Mouse (Mus musculus): Measurements from ENCODE around the gene Fli1.

Fli1 gene

GRCm38 (mm10) chr9:32450161-32450560 lies 92.5 kb downstream of the Fli1 start:
- DNase-seq, result no peak

- no peak for DNase-seq
These were observed 93.9 kb downstream of the Fli1 start for GRCm38 (mm10) chr9:32448766-32449165.

GRCm38 (mm10) chr9:32445789-32446188 lies 96.9 kb downstream of the Fli1 start:
- no peak for DNase-seq

- no peak for DNase-seq
These were observed 98.0 kb downstream of the Fli1 start for GRCm38 (mm10) chr9:32444453-32445201.

GRCm38 (mm10) chr9:32443817-32444216 lies 98.8 kb downstream of the Fli1 start:
- DNase-seq, result no peak

GRCm38 (mm10) chr9:32443115-32443514 lies 99.5 kb downstream of the Fli1 start:
- no peak for DNase-seq

GRCm38 (mm10) chr9:32434241-32435213 lies 108.1 kb downstream of the Fli1 start:
- DNase-seq, result peak; percentile 4

- DNase-seq, result no peak
These were observed 111.6 kb downstream of the Fli1 start for GRCm38 (mm10) chr9:32431061-32431460.

- DNase-seq, result no peak
These were observed 117.3 kb downstream of the Fli1 start for GRCm38 (mm10) chr9:32425321-32425720.

GRCm38 (mm10) chr9:32420711-32421110 lies 122.0 kb downstream of the Fli1 start:
- DNase-seq, result no peak

- no peak for DNase-seq
These were observed 125.1 kb downstream of the Fli1 start for GRCm38 (mm10) chr9:32417466-32418116.

GRCm38 (mm10) chr9:32415952-32416351 lies 126.7 kb downstream of the Fli1 start:
- DNase-seq, result no peak

GRCm38 (mm10) chr9:32414956-32415355 lies 127.7 kb downstream of the Fli1 start:
- no peak for DNase-seq

GRCm38 (mm10) chr9:32412836-32413580 lies 129.7 kb downstream of the Fli1 start:
- DNase-seq, result no peak

- no peak for DNase-seq
These were observed 131.2 kb downstream of the Fli1 start for GRCm38 (mm10) chr9:32411507-32411906.

GRCm38 (mm10) chr9:32410671-32411070 lies 132.0 kb downstream of the Fli1 start:
- no peak for DNase-seq

GRCm38 (mm10) chr9:32409060-32409961 lies 133.3 kb downstream of the Fli1 start:
- DNase-seq, result no peak

GRCm38 (mm10) chr9:32408730-32409059 lies 134.0 kb downstream of the Fli1 start:
- no peak for DNase-seq

GRCm38 (mm10) chr9:32405191-32405925 lies 137.3 kb downstream of the Fli1 start:
- peak; percentile 20 for DNase-seq

GRCm38 (mm10) chr9:32400662-32401161 lies 141.9 kb downstream of the Fli1 start:
- no peak for DNase-seq

GRCm38 (mm10) chr9:32400212-32400611 lies 142.4 kb downstream of the Fli1 start:
- DNase-seq, result no peak
